Mouse (Mus musculus) right cerebral cortex, postnatal 36 days (tissue): ENCODE measurements around the gene Pdia3.
"Not testable (repeated sequence)": the region's sequence is repeated elsewhere in the genome, so short reads cannot be mapped to it uniquely, and the experiment has no call there.

ENCODE experiments used
- DNase-seq, 2 experiments: peaks; one replicate each; pipeline ENCODE4 v3.0.0; 2022; ENCODE audit warnings: low spot score in 2 of 2, mixed read lengths in 1 of 2

Gene Pdia3

DNA sequence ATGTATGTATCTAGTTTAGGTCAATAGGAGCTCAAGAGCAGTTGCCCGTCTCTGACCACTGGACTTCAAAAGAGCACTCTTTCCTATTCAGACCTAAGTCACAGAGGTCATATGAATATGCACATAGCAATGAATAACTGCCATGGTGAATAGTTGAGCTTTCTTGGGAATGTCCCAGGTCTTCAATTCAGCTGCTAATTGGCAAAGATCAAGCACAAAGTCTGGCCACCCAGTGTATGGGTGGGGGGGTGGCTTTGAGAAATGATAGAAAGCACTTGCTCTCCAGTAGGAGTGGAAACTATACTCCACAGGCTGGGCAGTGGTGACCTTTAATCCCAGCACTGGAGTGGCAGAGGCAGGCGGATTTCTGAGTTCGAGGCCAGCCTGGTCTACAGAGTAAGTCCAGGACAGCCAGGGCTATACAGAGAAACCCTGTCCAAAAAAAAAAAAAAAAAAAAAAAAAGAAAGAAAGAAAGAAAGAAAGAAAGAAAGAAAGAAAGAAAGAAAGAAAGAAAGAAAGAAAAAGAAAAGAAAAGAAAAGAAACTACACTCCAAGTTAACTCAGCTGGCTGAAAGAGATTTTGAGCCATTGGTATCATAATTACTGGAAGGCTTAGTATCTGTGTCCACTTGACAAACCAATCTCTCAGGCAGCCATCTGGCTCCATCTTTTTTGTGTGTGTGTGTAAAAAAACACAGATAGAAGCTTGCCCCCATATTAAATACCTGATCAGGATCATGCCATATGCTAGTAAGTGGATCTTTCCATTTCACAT is 64.1 kb downstream of the Pdia3 start:
- no peak for DNase-seq

DNA sequence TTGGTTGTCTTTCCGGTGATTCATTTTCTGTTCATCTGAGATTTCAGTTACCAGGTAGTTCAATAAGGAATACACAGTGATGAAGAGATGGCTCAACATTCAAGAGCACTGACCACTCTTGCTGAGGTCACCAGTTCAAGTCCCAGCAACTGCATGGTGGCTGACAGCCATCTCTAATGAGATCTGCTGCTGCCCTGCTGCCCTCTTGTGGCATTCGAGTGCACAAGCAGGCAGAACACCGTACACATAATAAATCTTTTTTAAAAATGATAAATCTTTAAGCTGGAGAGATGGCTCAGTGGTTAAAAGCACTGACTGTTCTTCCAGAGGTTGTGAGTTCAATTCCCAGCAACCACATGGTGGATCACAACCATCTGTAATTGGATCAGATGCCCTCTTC is 66.9 kb downstream of the Pdia3 start:
- no peak for DNase-seq

DNA sequence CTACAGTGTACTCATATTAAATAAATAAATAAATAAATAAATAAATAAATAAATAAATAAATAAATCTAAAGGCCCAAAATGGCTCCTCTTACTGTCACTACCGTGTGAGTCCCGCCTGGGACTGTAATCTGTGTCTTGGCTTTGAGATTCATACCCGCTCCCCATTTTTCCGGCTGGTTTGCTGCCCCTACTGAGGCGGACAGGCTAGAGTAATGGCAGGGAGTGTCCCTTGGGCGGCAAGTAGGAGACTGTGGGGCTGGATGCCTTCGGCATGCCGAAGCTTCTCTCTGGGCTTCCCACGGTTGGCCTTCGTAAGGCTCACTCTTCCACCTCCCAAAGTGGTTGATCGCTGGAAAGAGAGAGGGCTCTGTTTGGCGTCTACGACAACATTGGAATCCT is 67.3 kb downstream of the Pdia3 start:
- not testable (repeated sequence) for DNase-seq

DNA sequence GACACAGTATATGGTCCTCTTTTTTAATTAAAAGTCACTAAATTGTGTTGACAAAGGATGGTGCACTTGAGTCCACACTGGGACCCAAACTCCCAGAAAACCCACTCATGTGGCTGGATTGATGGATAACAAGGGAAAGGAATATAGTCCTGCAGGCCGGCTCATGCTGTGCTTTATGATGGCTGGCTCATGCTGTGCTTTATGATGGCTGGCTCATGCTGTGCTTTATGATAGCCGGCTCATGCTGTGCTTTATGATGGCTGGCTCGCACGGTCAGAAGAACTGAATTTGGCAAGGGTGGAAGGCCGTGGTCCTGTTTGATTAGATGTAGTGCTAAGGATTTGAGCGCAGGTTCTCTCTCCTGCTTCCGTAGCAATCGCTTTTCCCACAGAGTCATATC is 70.0 kb downstream of the Pdia3 start:
- DNase-seq: no peak

- not testable (repeated sequence) for DNase-seq
Observed at GRCm38 (mm10) chr2:121484403-121484802, 70.8 kb downstream of the Pdia3 start.
